Mouse (Mus musculus): ENCODE measurements around the gene Mdga2.

GRCm38 (mm10) chr12:66853167-66853566, 369.2 kb downstream of the Mdga2 start:
- TF ChIP-seq GATA1 (IDR thresholded peaks at IDR 0.05; ENCODE audit: borderline replicate concordance, low read length) (no peak), FLI1 (IDR thresholded peaks at IDR 0.05; ENCODE audit: low read length) (no peak)

All from megakaryocyte, embryonic 14.5 days (primary cell).